Mouse (Mus musculus) kidney, postnatal 4 days (tissue): ENCODE measurements around the gene Gm18596.
"Not testable (repeated sequence)": the region's sequence is repeated elsewhere in the genome, so short reads cannot be mapped to it uniquely, and the experiment has no call there.

Source experiments
- DNase-seq, 2 experiments: peaks; one replicate each; pipeline ENCODE4 v3.0.0; 2021; ENCODE audit warnings: mixed read lengths in 2 of 2

The Gm18596 gene

DNA sequence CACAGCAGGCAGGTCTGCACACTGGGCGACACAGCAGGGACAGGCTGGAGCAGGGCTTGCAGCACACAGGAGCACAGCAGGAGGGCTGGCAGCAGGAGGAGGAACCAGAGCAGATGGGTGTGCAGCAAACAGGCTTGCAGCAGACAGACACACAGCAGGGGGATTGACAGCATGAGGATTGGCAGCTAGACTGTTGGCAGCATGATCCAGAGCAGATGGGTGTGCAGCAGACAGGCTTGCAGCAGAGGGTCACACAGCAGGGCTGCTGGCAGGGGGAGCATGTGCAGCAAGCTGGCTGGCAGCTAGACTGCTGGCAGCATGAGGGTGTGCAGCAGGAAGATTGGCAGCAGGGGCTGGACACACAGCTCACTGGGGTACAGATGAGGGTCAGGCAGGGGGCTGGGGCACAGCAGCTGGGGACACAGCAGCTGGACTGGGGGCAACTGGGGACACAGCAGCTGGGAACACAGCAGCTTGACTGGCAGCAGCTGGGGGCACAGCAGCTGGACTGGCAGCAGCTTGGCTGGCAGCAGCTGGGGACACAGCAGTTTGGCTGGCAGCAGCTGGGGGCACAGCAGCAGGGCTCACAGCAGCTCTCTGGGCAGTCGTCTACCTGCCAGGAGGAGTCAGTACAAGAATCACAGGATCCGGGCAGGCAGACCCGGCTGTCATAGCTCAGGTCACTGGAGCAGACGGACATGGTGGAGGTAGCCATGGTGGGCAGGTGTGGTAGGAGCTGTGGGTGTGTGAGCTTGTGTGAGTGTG lies at the start of gene Gm18596:
Gm18596 (minus strand) TSS at position 715 of the 765 bp plus-strand sequence.
- not testable (repeated sequence) for DNase-seq

GRCm38 (mm10) chr10:77788621-77789020 lies 46.2 kb upstream of the Gm18596 start:
- DNase-seq = no peak

GRCm38 (mm10) chr10:77787876-77788275 lies 45.4 kb upstream of the Gm18596 start, which contains the start of gene Gm7137:
TSS of gene Gm7137 (minus strand) at chr10:77788200.
- DNase-seq = not testable (repeated sequence)

- not testable (repeated sequence) for DNase-seq
These were observed 41.0 kb upstream of the Gm18596 start for GRCm38 (mm10) chr10:77783396-77783795.

DNA sequence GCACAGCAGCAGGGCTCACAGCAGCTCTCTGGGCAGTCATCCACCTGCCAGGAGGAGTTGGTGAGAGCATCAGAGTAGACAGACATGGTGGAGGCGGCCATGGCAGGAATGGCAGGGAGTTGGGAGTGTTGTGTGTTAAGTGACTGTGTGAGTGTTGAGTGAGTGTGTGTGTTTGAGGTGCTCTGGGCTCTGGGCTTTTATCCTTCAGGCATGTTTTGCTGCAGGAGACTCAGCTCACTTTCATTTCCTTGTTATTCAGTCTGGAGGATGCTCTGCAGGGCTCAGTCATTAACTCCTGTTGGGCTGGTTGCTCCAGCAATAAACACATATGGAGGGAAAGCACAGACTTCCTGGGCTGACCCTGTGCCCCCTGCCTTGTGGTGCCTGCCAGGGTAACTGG lies 40.0 kb upstream of the Gm18596 start, which contains the start of gene Gm3250:
Gm3250 (minus strand) TSS at position 101 of the 400 bp plus-strand sequence.
- not testable (repeated sequence) for DNase-seq

DNA sequence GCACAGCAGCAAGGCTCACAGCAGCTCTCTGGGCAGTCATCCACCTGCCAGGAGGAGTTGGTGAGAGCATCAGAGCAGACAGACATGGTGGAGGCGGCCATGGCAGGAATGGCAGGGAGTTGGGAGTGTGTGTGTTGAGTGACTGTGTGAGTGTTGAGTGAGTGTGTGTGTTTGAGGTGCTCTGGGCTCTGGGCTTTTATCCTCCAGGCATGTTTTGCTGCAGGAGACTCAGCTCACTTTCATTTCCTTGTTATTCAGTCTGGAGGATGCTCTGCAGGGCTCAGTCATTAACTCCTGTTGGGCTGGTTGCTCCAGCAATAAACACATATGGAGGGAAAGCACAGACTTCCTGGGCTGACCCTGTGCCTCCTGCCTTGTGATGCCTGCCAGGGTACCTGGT lies 34.4 kb upstream of the Gm18596 start, which contains the start of gene Gm7138:
Gm7138 (minus strand) TSS at position 101 of the 400 bp plus-strand sequence.
- not testable (repeated sequence) for DNase-seq

GRCm38 (mm10) chr10:77772142-77772541 lies 29.7 kb upstream of the Gm18596 start:
- not testable (repeated sequence) for DNase-seq

DNA sequence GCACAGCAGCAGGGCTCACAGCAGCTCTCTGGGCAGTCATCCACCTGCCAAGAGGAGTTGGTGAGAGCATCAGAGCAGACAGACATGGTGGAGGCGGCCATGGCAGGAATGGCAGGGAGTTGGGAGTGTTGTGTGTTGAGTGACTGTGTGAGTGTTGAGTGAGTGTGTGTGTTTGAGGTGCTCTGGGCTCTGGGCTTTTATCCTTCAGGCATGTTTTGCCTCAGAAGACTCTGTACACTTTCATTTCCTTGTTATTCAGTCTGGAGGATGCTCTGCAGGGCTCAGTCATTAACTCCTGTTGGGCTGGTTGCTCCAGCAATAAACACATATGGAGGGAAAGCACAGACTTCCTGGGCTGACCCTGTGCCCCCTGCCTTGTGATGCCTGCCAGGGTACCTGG lies 28.8 kb upstream of the Gm18596 start, which contains the start of gene Gm3238:
Gm3238 (minus strand) TSS at position 101 of the 400 bp plus-strand sequence.
- not testable (repeated sequence) for DNase-seq

- DNase-seq = no peak
These were observed 27.3 kb upstream of the Gm18596 start for GRCm38 (mm10) chr10:77769727-77770126.

GRCm38 (mm10) chr10:77759582-77759981 lies 17.1 kb upstream of the Gm18596 start, which contains the start of gene Gm3233:
TSS of gene Gm3233 (minus strand) at chr10:77759682.
- DNase-seq = not testable (repeated sequence)

GRCm38 (mm10) chr10:77753448-77753847 lies 11.0 kb upstream of the Gm18596 start:
- DNase-seq = no peak

DNA sequence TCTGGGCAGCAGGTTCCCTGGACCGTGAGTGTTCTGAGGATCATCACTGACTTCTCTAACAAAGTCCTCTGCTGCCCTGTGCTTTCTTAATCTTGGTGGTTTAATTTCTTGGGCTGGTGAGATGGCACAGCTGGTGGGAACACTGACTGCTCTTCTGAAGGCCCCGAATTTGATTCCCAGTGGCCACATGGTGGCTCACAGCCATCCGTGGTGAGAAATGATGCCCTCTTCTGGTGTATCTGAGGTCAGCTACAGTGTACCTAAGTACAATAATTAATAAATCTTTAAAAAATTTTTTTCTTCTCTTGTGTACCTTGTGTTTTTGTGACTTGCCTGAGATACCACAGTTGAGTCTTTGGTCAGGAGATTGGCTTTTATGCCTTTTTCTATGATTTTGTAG lies 9.9 kb upstream of the Gm18596 start:
- DNase-seq = not testable (repeated sequence)

DNA sequence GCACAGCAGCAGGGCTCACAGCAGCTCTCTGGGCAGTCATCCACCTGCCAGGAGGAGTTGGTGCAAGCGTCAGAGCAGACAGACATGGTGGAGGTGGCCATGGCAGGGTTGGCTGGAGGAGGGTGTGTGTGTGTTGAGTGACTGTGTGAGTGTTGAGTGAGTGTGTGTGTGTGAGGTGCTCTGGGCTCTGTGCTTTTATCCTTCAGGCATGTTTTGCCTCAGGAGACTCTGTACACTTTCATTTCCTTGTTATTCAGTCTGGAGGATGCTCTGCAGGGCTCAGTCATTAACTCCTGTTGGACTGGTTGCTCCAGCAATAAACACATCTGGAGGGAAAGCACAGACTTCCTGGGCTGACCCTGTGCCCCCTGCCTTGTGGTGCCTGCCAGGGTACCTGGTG lies 8.8 kb upstream of the Gm18596 start, which contains the start of gene Gm9736:
Gm9736 (minus strand) TSS at position 101 of the 400 bp plus-strand sequence.
- not testable (repeated sequence) for DNase-seq

GRCm38 (mm10) chr10:77750686-77751085 lies 8.2 kb upstream of the Gm18596 start:
- DNase-seq = not testable (repeated sequence)

GRCm38 (mm10) chr10:77738929-77739328 lies 3.5 kb downstream of the Gm18596 start:
- no peak for DNase-seq

- no peak for DNase-seq
These were observed 6.5 kb downstream of the Gm18596 start for GRCm38 (mm10) chr10:77735928-77736327.

GRCm38 (mm10) chr10:77729241-77729640 lies 13.2 kb downstream of the Gm18596 start:
- DNase-seq = peak; percentile 11 to 27

- DNase-seq = no peak
These were observed 14.2 kb downstream of the Gm18596 start for GRCm38 (mm10) chr10:77728280-77728679.

DNA sequence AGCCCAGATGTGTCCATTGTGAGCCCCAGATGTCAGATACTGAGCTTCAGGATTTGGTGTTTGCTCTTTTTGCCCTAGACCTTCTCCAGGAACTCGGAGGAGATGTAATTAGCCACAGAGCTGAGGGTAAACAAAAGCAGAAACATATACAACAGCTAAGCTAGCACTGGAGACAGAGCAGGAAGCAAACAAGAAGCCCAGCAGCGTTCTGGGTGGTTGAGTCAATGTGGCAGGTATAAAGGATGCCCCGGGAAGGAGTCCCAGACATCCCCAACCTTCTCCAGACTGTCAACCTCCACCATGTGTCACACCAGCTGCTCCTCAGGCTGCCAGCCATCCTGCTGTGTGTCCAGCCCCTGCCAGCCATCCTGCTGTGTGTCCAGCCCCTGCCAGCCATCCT lies 16.3 kb downstream of the Gm18596 start, which contains the start of gene Gm10100:
Gm10100 (plus strand) TSS at position 301 of the 400 bp plus-strand sequence.
- no peak for DNase-seq

- DNase-seq = no peak
These were observed 17.6 kb downstream of the Gm18596 start for GRCm38 (mm10) chr10:77724855-77725254.

DNA sequence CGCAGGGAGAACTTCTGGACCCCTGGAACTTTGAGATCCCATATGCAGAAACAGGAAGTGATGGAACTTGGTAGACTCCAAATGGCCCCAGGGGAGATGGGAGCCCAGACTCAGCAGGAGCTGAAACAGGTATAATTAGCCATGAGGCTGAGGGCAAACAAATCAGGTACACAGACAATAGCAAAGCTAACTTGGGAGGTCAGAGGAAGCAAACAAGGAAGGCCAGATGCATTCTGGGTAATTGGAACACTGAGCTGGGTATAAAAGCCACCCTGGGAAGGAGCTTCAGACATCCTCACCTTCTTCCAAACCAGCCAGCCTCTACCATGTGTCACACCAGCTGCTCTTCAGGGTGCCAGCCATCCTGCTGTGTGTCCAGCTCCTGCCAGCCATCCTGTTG lies 22.1 kb downstream of the Gm18596 start, which contains the start of gene Krtap12-1:
Krtap12-1 (plus strand) TSS at position 301 of the 400 bp plus-strand sequence.
- DNase-seq = not testable (repeated sequence)

DNA sequence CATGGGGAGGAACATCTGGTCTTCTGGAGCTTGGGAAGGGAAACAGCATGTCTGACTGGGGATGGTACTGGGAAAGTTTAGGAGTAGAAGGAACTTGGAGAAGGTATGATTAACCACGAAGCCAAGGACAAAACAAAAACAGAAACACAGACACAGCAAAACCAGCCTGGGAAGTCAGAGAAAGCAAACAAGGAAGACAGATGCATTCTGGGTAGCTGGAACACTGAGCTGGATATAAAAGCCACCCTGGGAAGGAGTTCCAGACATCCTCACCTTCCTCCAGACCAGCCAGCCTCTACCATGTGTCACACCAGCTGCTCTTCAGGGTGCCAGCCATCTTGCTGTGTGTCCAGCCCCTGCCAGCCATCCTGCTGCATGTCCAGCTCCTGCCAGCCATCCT lies 26.9 kb downstream of the Gm18596 start, which contains the start of gene Gm10142:
Gm10142 (plus strand) TSS at position 301 of the 400 bp plus-strand sequence.
- DNase-seq = no peak

- DNase-seq = no peak
These were observed 28.7 kb downstream of the Gm18596 start for GRCm38 (mm10) chr10:77713734-77714133.

DNA sequence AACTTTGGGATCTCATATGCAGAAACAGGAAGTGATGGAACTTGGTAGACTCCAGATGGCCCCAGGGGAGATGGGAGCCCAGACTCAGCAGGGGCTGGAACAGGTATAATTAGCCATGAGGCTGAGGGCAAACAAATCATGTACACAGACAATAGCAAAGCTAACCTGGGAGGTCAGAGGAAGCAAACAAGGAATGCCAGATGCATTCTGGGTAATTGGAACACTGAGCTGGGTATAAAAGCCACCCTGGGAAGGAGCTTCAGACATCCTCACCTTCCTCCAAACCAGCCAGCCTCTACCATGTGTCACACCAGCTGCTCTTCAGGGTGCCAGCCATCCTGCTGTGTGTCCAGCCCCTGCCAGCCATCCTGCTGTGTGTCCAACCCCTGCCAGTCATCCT lies 31.3 kb downstream of the Gm18596 start, which contains the start of gene Gm10024:
Gm10024 (plus strand) TSS at position 301 of the 400 bp plus-strand sequence.
- DNase-seq = not testable (repeated sequence)
